Mouse (Mus musculus) left cerebral cortex, adult 8-10 months (tissue): ENCODE results near the gene Sipa1l1. TPM values are rescaled to one million over a fixed set of nuclear protein-coding genes. Genes with fewer than 3 reads are reported as not detected.
"Not testable (repeated sequence)": the region's sequence is repeated elsewhere in the genome, so short reads cannot be mapped to it uniquely, and the experiment has no call there.

Experiments used
- DNase-seq, 2 experiments: peaks; one replicate each; pipeline ENCODE4 v3.0.0; 2022; ENCODE audit warnings: low spot score in 2 of 2
- total RNA-seq, 4 experiments: library from RNA; stranded (reverse); gene quantifications; 2 replicates each; pipeline ENCODE4 v1.2.4; 2022

Gene Sipa1l1
- total RNA-seq, 4 experiments from 2014 or later: 245 to 307 (median 281) TPM

DNA sequence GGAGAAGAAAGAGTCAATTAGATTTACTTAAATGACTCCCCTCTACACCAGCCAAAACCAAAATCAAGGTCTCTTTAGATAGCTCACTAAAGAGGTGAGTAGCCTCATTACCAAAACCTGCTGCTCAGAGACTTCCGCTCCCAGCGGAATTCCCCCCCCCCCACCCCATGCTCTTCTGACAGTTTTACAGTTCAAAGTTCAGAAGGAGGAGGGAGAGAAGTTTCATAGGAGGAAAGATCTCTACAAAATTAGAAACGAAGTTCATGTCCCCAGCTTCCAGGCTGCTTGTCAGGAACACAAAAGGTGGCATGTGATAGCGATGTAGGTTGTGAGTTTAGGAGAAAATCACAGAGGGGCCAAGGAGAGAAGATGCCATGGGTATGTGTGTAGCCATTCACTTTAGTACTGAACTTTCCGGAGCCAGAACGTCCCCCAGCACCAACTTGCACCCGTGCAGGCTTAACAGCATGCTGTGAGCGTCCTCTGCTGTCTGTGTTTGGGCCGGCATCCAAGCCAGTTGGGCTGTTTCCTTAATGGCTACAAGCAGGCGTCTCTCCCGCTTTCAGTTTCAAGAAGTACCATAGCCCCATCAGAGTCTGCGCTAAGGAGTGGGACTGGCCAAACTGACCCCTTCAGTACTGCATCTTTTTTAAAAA, 300.7 kb downstream of the Sipa1l1 start:
- DNase-seq: peak; percentile 76 to 82

DNA sequence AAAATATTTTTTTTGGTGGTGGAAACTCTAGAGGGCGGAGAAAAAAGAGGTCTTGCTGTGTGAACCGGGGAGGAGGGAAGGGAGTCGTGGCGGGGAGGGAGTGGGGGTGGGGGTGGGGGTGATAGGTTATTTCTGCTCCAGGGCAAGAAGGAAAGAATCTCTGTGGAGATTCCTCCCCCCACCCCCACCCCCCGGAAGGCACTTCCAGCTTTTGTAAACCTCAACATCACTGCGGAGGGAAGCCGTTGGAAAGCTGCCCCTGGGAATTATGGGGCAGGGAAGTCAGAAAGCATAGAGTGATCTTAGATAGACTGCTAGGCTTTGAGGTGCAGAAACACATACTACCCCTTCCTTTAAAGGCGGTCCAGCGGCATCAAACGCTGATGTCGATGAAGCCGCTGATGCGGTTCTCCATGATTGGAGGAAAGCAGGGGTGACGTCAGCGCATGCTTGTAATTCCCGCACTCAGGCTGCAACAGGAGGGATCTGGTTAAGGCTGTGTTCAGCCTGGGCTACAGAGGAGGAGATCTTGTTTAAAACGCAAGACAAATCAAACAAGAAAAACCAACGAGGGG, 301.3 kb downstream of the Sipa1l1 start:
- peak; percentile 57 to 80 for DNase-seq

- DNase-seq: no peak
These were observed 303.7 kb downstream of the Sipa1l1 start for GRCm38 (mm10) chr12:82472796-82473195.

DNA sequence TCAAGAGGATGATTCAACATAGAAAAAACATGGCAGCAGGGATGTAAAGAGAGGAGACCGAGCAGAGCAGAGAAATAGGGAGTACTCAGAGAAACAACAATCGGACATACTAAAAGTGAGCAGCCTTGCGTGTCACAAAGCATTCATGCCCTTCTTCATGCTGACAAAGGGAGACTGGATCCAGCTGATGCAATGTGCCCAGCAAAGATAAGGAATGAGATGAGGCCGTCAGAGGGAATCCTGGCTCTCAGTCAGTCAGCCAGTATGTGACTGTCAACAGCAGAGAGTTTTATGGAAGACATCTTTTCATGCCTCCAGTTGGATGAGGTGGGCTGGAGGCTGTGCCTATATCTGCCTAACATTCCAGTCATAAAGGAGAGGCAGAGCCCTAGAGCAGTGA, 304.1 kb downstream of the Sipa1l1 start:
- no peak for DNase-seq

GRCm38 (mm10) chr12:82474409-82474808, 305.3 kb downstream of the Sipa1l1 start:
- no peak for DNase-seq

DNA sequence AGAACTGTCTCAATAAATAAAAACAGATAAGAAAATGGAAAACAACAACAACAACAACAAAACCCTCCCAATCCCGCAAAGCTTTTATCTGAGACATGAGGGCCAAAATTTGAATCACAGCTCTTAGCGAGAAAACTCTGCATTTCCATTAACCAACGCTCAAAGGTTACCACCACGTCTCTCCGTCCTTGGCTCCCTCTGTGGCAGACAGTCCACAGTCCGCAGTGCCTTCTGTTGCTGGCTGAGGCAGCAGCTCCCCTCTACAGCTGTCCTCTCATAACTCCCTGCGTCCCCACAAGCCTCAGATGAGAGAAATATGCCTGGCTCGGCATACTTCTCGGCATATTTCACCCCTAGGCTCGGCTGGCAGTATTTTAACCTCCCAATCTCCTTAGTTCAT, 306.9 kb downstream of the Sipa1l1 start:
- DNase-seq: no peak

DNA sequence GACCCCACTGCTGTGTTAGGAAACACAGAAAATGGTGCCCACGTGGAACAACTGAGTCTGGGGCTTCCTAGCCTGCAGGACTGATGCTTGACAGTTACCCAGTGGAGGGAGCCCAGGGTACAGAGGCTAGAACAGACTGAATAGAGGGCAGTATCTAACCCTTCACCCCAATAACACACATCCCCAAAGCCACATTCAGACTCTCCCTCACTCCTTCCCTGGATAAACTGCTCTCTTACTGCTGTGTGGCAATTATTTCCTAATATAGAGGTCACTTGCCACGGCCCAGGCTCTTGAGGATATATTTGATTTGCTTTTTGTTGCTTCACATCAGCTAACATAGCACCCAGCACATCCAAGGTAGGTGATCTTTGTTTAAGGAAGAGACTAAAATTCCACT, 307.5 kb downstream of the Sipa1l1 start:
- no peak for DNase-seq

DNA sequence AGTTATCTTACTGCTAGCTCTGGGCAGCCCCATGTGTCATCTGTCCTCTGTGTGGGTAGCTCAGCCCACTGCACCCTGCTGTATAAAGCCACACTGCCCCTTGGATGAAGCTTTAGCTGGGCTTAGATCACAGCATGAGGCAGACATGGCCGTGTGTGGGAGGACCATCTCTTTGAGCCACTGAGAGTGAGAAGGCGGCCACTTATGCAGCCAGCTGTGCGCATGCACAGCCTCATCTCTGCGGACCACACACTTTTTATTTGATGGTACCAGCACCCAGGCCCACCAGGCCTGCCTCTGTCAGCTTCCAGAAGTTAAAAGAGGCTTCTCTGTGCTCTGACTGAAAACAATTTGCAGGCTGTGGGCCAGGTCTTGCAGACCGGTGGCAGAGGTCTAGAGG, 308.7 kb downstream of the Sipa1l1 start:
- peak in 1 of 2 experiments; percentile 57 for DNase-seq

DNA sequence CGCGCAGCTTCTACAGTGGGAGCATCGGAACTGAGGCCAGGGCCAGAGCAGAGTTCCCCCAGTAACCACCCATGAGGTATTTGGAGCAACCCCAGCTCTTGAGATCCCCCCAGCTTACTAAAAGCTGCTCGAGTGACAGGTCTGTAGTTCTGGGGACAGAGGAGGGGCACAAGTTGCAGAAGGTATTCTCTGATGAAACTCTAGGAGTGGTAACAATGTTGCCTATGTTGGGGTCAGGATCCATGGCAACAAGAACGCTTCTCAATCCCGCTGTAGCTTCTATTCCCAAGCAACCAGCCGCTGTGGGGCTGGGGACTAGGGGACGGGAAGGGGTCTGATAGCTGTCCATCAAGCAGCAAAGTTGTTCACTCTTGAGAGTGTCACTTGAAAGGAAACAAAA, 309.1 kb downstream of the Sipa1l1 start:
- DNase-seq: no peak

DNA sequence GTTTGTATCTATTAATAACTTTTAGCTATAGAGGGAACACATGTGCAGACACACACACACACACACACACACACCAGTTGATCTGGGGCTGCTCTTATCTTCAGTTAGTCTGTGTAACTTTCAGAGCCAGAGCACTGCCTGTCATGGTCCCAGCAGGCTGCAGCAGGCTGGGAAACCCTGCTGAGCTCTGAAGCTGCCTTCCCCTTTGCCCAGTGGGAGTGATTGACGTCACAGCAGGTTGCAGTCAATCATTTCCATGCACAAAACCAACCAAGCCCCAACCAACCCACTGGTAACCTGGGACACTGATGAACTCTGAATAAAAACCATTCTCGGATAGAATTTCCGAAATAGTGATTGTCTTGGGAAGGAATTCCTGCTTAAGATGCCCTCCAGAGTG, 310.3 kb downstream of the Sipa1l1 start:
- no peak for DNase-seq

- DNase-seq: not testable (repeated sequence)
These were observed 311.3 kb downstream of the Sipa1l1 start for GRCm38 (mm10) chr12:82480425-82480824.

DNA sequence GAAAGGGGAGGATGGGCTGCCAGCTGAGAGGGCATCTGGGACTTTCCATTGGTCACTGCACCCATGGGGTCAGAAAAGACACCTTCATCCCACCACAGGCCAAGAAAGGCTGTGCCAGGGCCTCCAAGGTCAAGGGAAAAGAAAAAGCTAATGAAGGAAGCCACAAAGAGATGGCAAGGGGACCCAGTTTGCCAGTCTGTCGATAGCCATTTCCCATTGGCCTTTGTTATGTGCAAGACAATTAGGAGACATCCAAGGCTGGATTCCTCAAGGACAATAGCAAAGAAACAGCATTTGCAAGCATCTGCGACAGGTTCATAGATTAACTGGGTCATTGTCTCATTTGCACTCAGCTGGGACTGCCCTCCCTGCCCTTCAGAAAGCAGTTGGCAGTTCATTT, 316.3 kb downstream of the Sipa1l1 start:
- DNase-seq: no peak

DNA sequence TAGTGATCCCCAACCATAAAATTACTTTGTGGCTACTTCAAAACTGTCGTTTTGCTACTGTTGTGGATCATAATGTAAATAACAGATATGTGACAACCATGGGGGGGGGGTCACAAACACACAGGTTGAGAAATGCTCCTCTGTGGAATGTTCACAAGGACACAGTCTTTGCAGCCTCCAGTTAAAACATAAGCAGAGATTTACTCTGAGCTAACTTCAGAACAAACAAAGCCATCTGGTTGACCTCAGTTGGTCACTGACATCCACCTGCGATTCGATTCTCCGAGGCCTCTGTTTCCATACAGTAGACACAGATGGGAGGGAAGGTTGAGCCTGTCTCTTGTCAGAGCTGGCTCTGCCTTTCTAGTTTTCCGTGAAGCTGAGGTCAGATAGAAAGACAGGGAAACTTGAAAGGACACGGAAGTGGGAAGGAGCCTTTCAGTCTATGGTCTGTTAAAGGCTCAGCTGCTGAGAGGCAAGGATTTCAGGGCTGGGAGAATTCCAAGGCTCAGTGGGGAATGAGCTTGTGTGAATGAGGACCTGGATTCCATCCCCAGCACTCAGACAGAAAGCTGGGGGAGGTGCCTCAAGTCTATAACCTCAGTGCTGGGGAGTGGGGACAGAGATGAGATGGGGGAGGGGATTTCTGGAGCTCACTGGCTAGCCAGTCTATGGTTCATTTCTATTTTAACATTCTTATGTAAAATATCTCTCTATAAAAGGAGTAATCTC, 317.9 kb downstream of the Sipa1l1 start:
- DNase-seq: no peak

GRCm38 (mm10) chr12:82489093-82489492, 320.0 kb downstream of the Sipa1l1 start:
- no peak for DNase-seq

- no peak for DNase-seq
These were observed 320.5 kb downstream of the Sipa1l1 start for GRCm38 (mm10) chr12:82489621-82490020.

DNA sequence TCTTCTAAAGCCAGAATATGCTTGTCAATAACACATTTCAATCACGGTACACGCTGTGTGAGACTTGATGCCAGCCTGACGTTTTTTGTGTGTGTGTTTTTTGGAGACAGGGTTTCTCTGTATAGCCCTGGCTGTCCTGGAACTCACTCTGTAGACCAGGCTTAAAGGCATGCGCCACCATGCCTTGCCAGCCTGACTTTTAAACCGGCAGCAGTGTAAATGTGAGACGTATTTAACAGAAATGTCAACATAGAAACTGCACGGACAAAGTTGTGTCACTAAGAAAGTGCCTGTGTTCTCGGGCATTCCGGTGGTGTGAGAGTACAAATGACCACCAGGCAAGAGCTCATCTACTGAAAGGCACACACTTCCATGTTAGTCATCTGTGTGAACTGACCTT, 323.3 kb downstream of the Sipa1l1 start:
- no peak for DNase-seq

- DNase-seq: not testable (repeated sequence)
These were observed 324.1 kb downstream of the Sipa1l1 start for GRCm38 (mm10) chr12:82493260-82493659.

DNA sequence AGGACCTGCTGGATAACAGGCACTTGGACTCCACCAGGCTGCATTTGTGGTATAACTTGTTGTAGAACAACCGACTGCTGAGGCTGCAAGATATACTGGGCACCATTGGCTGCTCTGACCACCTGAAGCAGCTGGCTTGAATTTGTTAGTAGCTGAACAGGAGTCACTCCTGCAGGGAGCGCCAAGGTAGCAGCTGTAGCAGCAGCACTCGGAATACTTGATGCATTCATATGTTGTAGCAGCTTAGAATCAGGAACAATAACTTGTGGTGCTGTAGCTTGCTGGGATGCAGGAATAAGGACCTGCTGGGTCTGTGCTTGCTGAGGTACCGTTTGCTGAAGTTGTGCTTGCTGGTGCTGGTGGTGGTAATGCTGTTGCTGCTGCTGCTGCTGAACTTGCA, 326.8 kb downstream of the Sipa1l1 start:
- no peak for DNase-seq

GRCm38 (mm10) chr12:82497866-82498631, 328.9 kb downstream of the Sipa1l1 start:
- DNase-seq: peak; percentile 42 to 46

DNA sequence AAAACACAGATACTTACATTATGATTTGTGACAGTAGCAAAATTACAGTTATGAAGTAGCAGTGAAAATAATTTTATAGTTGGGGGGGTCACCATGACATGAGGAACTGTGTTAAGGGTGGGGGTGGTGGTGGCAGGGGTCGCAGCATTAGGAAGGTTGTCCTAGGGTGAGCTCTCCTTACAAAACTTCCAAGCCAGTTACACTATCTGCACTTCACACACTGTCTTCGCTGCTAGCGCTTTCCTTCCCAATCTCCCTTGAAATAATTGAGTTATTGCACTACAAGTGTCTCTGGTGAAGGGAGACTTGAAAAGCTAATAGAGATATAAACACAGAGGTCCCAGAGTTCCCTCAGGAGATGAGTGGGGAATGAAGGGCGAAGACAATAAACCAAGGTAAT, 329.6 kb downstream of the Sipa1l1 start:
- DNase-seq: no peak

DNA sequence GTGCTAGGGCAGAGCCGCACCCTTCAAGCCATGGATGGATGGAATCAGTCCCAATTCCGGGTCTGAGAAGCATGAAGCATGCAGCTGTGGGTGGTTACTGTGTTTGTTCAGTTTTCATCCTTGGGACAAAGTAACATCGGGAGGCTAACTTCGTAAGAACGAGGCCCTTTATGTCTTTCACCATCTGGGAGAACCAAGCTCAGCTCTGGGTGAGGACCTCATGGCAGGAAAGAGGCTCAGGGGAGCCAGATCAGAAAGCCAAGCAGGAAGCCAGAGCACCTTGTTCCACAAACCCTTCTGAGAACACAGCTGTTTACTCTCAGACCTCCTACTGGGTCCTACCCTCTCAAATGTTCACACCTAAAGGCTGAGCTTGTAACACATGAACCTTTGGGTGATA, 330.6 kb downstream of the Sipa1l1 start:
- DNase-seq: no peak
